Mouse (Mus musculus) gastrocnemius, postnatal 25 days (tissue): ENCODE data around the gene Met. TPM values are rescaled to one million over a fixed set of nuclear protein-coding genes. Genes with fewer than 3 reads are reported as not detected.
A peak's percentile ranks its signal among the peaks of the same experiment; 100 is the strongest.

ENCODE experiments used
- DNase-seq: peaks from one replicate; pipeline ENCODE4 v3.0.0; 2022
- long read RNA-seq, 2 experiments: library from polyadenylated mRNA; stranded (forward); transcript quantifications; one replicate each; pipeline ENCODE4 v2.0.0; 2021
- total RNA-seq, 2 experiments: library from RNA; stranded (reverse); gene quantifications; 1 replicate in 1 of 2; 2 replicates in 1 of 2; pipeline ENCODE4 v1.2.3; 2021

The Met gene
- total RNA-seq = 10 to 100 TPM in 1 of 2 experiments, 1 to 10 TPM in 1; 7.1 to 15.6 TPM
- long read RNA-seq, experiment 1, partial matches to known transcripts = 1 of 1 reads
- long read RNA-seq, experiment 1, other reads (novel, unspliced or antisense) = 0 of 1 reads
- long read RNA-seq, experiment 2, full-length matches to known transcripts = 1 of 3 reads
- long read RNA-seq, experiment 2, partial matches to known transcripts = 1 of 3 reads
- long read RNA-seq, experiment 2, other reads (novel, unspliced or antisense) = 1 of 3 reads

DNA sequence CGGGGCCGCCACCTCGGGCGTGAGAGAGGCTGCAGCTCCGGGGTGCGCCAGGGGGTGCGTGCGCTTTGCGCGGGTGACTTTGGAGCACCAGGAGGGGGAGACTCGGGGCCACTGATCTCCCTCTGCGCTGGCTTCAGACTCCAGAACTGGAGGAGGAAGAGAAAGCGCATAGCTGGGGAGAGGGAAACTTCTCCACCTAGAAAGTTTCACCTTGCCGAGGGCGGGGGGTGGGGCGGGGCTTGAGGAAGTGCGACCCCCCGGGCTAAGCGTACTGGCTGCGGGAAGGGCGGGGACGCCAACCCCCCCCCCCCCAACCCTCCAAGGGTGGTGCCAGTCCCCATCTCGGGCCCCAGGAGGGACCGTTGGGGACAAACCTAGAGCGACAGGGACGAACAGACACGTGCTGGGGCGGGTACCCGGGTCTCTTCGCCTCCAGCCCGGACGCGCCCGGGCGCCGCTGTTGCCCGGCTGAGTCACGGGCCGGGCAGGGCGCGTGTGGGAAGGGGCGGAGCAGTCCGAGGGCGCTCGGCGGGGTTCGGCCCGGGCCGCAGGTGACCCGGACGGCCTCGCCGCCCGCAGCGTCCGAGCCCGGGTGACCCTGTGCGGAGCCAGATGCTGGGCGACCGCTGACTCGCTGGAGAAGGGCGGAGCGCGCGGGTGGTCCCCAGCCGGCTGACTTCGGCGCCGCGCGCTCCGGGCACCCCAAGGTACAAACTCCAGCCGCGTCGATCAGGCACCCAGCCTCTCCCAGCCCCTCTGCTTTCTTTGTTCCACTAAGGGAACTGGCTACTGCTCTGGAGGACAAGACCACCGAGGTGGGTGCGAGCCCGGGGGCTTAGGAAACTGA, at the start of gene Met:
Gene Met, plus strand, starts transcription at position 367 of the 847 bp plus-strand sequence.
- DNase-seq = peak; percentile 68

DNA sequence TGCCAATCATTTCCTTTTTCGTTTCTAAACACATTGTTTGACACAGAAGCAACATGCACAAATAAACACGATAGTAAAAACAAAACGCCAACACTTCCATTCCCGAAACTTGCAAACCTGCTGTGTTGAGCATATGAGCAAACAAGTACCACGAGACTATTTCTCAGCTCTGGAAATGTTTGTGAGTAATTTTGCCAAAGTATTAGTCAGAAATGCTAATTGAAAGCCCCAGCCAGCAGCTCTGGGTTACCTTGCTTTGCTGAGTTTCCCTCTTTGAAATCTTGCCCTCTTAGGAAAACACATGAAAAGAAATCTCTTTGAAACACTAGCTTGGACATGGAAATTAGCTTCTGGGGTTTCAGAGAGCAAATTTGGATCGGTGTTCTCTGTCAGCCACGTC, 45.4 kb upstream of the Met start:
- no peak for DNase-seq

DNA sequence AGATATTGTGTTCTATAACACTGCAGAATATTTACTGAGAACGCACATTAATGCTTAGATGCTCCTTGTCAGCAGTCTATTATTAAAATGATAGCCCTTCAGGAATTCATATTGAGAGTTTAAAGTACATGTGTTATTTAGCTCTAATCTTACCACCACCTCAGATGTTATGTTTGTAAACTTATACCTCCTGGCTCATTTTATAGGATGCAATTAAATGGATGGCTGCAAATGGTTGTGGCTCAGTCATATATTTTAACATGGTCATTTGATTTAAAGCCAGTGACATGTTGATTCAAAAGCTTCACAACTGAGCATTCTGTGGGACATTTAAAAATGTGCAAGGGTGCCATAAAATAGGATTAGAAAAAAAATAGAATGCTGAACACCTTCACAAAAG, 41.2 kb upstream of the Met start:
- DNase-seq = no peak

- DNase-seq = peak; percentile 17
These were observed 34.6 kb upstream of the Met start for GRCm38 (mm10) chr6:17429041-17429440.

DNA sequence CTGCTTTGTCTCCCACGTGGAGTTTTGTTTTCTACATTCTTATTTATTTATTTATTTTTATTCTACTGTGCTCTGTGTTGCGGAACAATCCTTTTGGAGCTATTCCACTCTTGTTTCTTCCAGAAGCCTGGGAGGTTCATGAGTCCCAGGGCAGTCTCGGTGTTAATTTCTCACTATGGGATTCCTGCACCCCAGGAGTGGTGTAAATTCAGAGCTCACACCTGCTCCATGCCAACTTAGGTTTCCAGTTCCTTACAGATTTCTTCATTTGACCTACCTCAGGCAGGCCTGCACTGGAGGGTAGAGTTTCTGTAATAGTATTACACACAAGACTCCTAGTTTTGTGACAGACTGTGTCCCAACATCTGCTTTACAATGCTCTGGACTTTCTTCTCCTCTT, 34.0 kb upstream of the Met start:
- DNase-seq = no peak

- DNase-seq = no peak
These were observed 20.3 kb upstream of the Met start for GRCm38 (mm10) chr6:17443311-17443710.

DNA sequence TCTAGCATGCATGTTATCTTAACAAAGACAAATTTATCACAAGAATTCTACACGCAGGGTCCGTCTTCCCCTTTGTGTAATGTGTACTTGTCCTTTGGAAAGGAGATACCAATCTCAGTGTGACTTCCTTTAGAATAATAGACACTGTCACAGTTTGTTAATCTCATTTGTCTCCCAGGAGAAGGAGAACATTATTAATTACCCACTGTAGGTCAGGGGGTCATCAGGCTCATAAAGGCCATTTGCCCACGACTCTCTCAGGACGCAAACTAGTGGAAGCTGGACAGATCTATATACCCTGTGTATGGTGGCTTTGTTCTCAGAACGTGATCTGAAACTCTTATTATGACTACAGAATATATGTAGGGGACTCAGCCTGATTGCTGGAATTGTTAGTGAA, 12.3 kb upstream of the Met start:
- DNase-seq = no peak

DNA sequence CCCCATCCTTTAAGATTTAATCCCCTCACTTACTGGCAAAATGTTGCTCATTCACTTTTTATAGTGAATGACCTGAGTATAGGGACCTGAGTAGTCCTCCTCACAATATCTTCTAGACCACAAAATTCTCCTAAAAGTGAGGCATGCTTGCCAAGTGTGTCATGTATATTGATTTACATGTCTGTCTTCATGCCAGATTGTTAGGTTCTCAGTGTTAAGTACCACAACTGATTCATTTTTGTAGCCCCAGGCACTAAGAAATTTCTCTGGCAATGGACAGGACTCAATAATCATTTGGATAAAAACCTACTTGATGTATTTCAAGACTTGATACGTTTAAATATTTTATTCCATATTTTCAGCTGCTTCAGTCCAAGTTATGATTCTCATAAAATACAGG, 8.5 kb upstream of the Met start:
- DNase-seq = no peak

- DNase-seq = no peak
These were observed 4.0 kb upstream of the Met start for GRCm38 (mm10) chr6:17459561-17459960.

DNA sequence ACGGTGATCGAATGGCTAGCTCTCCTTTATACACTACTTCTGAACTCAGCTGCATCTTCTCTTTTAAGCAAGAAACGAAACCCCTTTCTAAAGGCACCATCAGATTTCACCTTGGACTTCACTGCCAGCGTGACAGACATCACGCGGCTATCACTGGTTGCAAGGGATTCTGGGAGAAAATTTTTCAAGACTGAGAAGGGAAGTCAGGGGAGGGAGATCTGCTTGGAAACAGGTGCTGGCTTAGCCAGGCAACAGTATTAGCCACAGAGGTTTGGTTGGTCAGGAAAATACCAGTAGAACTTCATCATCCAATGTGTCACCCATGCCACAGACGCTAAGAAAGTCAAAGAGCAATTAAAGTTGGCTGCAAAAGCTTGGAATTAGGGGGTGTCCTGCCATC, 2.2 kb upstream of the Met start:
- DNase-seq = no peak

- DNase-seq = no peak
These were observed 853 bp downstream of the Met start for GRCm38 (mm10) chr6:17464281-17465025.

DNA sequence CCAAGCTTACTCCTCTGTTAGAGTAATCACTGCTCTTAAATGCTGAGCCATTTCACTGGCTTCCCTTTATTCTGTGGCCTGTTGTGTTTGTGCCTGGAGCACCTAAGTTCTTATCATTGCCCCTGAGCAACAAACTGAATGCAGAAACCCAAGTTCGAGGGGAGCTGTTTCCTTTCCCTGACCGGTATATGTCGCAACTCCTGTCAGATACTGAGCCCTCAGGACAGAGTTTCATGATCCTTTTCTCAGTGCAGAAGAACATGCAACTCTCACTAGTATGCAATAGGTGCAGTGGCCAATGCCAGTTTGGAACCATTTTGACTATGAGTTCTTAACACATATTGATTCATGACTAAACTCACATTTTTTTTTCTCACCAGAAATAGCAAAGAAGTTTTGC, 2.9 kb downstream of the Met start:
- DNase-seq = no peak

GRCm38 (mm10) chr6:17468993-17469392, 5.4 kb downstream of the Met start:
- no peak for DNase-seq

- no peak for DNase-seq
These were observed 9.5 kb downstream of the Met start for GRCm38 (mm10) chr6:17473128-17473527.

- DNase-seq = no peak
These were observed 14.2 kb downstream of the Met start for GRCm38 (mm10) chr6:17477823-17478222.

- no peak for DNase-seq
These were observed 14.7 kb downstream of the Met start for GRCm38 (mm10) chr6:17478252-17478651.

GRCm38 (mm10) chr6:17478838-17479570, 15.4 kb downstream of the Met start:
- no peak for DNase-seq

DNA sequence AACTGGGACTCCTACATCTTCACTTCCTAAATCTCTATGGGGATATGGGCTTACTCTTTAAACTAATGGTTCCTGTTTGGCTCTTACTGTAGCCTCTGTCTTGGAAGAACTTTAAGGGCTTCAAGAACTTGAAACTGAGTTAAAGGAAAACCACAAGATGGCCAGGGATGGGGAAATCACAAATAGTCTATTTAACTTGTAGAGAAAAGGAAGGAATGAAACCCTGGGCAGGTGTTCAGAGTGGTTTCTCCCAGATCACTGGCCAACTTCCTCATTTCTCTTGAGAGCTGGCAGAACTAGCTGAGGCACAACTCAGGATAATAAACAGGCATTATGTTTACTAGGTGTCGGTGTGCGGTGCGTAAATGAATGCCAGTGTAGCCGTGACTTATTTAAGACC, 17.5 kb downstream of the Met start:
- no peak for DNase-seq

- DNase-seq = no peak
These were observed 21.6 kb downstream of the Met start for GRCm38 (mm10) chr6:17485244-17485643.

DNA sequence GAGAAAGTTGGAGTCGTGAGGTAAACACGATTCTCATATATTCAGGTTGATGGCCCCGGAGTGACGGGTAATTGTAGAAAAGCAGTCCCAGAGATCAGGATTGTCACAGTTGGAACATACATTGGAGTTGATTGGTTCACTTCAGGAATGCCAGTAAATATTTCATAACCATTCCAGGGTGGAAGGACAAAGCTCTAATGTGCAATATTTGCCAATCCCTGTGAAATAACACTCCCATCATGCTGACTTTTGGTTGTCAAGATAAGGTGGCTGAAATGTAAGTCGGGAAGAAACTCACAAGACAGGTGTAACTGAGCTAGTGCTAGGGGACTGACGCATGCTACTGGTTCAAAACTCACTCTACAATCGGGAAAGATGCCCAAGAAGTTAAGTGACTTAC, 22.2 kb downstream of the Met start:
- DNase-seq = no peak

- DNase-seq = no peak
These were observed 24.8 kb downstream of the Met start for GRCm38 (mm10) chr6:17488291-17488817.

GRCm38 (mm10) chr6:17490786-17491185, 27.2 kb downstream of the Met start:
- DNase-seq = no peak
